ENCODE assay signal across 8 mouse cellular contexts in genomic region chr8:84084341-84085115, GRCm38 (mm10). TPM values are rescaled to one million over a fixed set of nuclear protein-coding genes. Genes with fewer than 3 reads are reported as not detected.
DNase-seq lines count a peak whose midpoint lies in the region; ATAC-seq lines count a peak whose summit lies in the region.
"Had no signal": no experiment of that assay in that cellular context is flagged by ENCODE, and none has a peak within 500 bp of the region (broad histone marks: within the 10 kb centered on the region; RNA-seq: fewer than 3 reads in every experiment).

No protein-coding gene starts in this region.

- no peaks in the 10 kb centered on the region for H3K9me3 ChIP-seq in liver, embryonic 13.5 days (replicated peaks)
- no peaks in the 10 kb centered on the region for H3K9me3 ChIP-seq in forebrain, embryonic 13.5 days (replicated peaks)
- no peaks in the 10 kb centered on the region for H3K9me3 ChIP-seq in intestine, embryonic 16.5 days (ENCODE audit: control insufficient read depth, low read length)
- H3K9me3 ChIP-seq in stomach, embryonic 14.5 days (ENCODE audit: control insufficient read depth, low read depth, low read length): no peaks in the 10 kb centered on the region

- ATAC-seq in liver, embryonic 13.5 days (ENCODE audit: low read depth): no peak
- ATAC-seq in forebrain, embryonic 13.5 days: no peak
- ATAC-seq in intestine, embryonic 16.5 days: peak; percentile 14; the same call in 1 of the 2 replicates
- ATAC-seq in stomach, embryonic 14.5 days (ENCODE audit: insufficient number of reproducible peaks, insufficient read depth, low FRiP score, low read depth): no peak

- 78% methylated on average over 42 of the region's 42 CpGs for whole genome bisulfite sequencing in liver, embryonic 13.5 days (ENCODE audit: insufficient replicate concordance)
- 26% methylated on average over 42 of the region's 42 CpGs for WGBS in forebrain, embryonic 13.5 days
- 52% methylated on average over 42 of the region's 42 CpGs for WGBS in intestine, embryonic 16.5 days
- 49% methylated on average over 42 of the region's 42 CpGs for WGBS in stomach, embryonic 14.5 days

- H3K9ac ChIP-seq in liver, embryonic 13.5 days: no peak overlapping the region
- H3K9ac ChIP-seq in forebrain, embryonic 13.5 days: 0 out of 2 replicates have a peak overlapping the region, but pooled peaks have one; percentile 38
- no peak overlapping the region for H3K9ac ChIP-seq in intestine, embryonic 16.5 days (ENCODE audit: low read depth, low read length)
- H3K9ac ChIP-seq in stomach, embryonic 14.5 days (replicated peaks; ENCODE audit: low read depth, low read length): no peak overlapping the region
- H3K9ac ChIP-seq: liver, embryonic 14.5 days had no signal

- no peak overlapping the region for H3K27ac ChIP-seq in liver, embryonic 13.5 days
- H3K27ac ChIP-seq in forebrain, embryonic 13.5 days: no peak overlapping the region
- no peak overlapping the region for H3K27ac ChIP-seq in intestine, embryonic 16.5 days (ENCODE audit: low read length)
- no peak overlapping the region for H3K27ac ChIP-seq in stomach, embryonic 14.5 days (ENCODE audit: low read length)
- H3K27ac ChIP-seq: liver, embryonic 14.5 days had no signal

- H3K4me1 ChIP-seq in liver, embryonic 13.5 days (replicated peaks): peaks cover 9% of the 10 kb centered on the region; the same call in 1 of the 2 replicates
- peaks cover 10% of the 10 kb centered on the region for H3K4me1 ChIP-seq in forebrain, embryonic 13.5 days
- H3K4me1 ChIP-seq in intestine, embryonic 16.5 days (ENCODE audit: control insufficient read depth, insufficient read depth, low read length): no peaks in the 10 kb centered on the region
- no peaks in the 10 kb centered on the region for H3K4me1 ChIP-seq in stomach, embryonic 14.5 days (ENCODE audit: control insufficient read depth, insufficient read depth, low read length)

- H3K27me3 ChIP-seq in liver, embryonic 13.5 days: no peaks in the 10 kb centered on the region
- H3K27me3 ChIP-seq in forebrain, embryonic 13.5 days: no peaks in the 10 kb centered on the region
- no peaks in the 10 kb centered on the region for H3K27me3 ChIP-seq in intestine, embryonic 16.5 days (replicated peaks; ENCODE audit: control insufficient read depth, insufficient read depth, low read length)
- no peaks in the 10 kb centered on the region for H3K27me3 ChIP-seq in stomach, embryonic 14.5 days (ENCODE audit: control insufficient read depth, insufficient read depth, low read length)

- H3K36me3 ChIP-seq in liver, embryonic 13.5 days: peaks cover 66% of the 10 kb centered on the region
- H3K36me3 ChIP-seq in forebrain, embryonic 13.5 days (ENCODE audit: poor library complexity, severe bottlenecking): peaks cover 90% of the 10 kb centered on the region
- H3K36me3 ChIP-seq in intestine, embryonic 16.5 days (ENCODE audit: control insufficient read depth, insufficient read depth, low read length): peaks cover 12% of the 10 kb centered on the region
- H3K36me3 ChIP-seq in stomach, embryonic 14.5 days (ENCODE audit: control insufficient read depth, insufficient read depth, low read length): peaks cover 63% of the 10 kb centered on the region

- no peak overlapping the region for H3K4me3 ChIP-seq in liver, embryonic 13.5 days (replicated peaks)
- no peak overlapping the region for H3K4me3 ChIP-seq in forebrain, embryonic 13.5 days
- no peak overlapping the region for H3K4me3 ChIP-seq in intestine, embryonic 16.5 days (ENCODE audit: low read length)
- no peak overlapping the region for H3K4me3 ChIP-seq in stomach, embryonic 14.5 days (ENCODE audit: low read depth, low read length)

- peak overlapping the region; percentile 14; the same call in 1 of the 2 replicates for H3K4me2 ChIP-seq in liver, embryonic 13.5 days
- H3K4me2 ChIP-seq in forebrain, embryonic 13.5 days: 0 out of 2 replicates have a peak overlapping the region, but pooled peaks have one; percentile 13
- H3K4me2 ChIP-seq in intestine, embryonic 16.5 days (ENCODE audit: low read depth, low read length): no peak overlapping the region
- peak overlapping the region; percentile 17 for H3K4me2 ChIP-seq in stomach, embryonic 14.5 days (replicated peaks; ENCODE audit: low read depth, low read length)

- DNase-seq in liver, embryonic 13.5 days: no peak
- DNase-seq in liver: no peak
- no peak for DNase-seq in Muller cell, postnatal 12 days (ENCODE audit: inconsistent ontology term)
- no peak for DNase-seq in thymus, postnatal 25 days

RNA-seq across cellular contexts. Expression of gene Rfx1, which starts 17.9 kb away (rescaled TPM):
- polyA plus RNA-seq in liver, embryonic 13.5 days (2015; fragmentation: Nextera tagmentation; extraction: Ambion mirVana): 2.4 and 2.7 TPM in 2 replicates
- polyA plus RNA-seq in forebrain, embryonic 13.5 days (2015; fragmentation: Nextera tagmentation; extraction: Ambion mirVana): 6.7 and 8.3 TPM in 2 replicates
- polyA plus RNA-seq in intestine, embryonic 16.5 days (2015; fragmentation: Nextera tagmentation; extraction: Ambion mirVana): 5.9 and 6.8 TPM in 2 replicates
- 10.4 and 12.0 TPM in 2 replicates for polyA plus RNA-seq in stomach, embryonic 14.5 days (2014; fragmentation: Nextera tagmentation; extraction: Ambion mirVana)

RNA-seq across cellular contexts. Expression of gene Gm10643, which starts 19.6 kb away (rescaled TPM):
- polyA plus RNA-seq in liver, embryonic 13.5 days (2015; fragmentation: Nextera tagmentation; extraction: Ambion mirVana): 0.12 and 0.14 TPM in 2 replicates
- polyA plus RNA-seq in forebrain, embryonic 13.5 days (2015; fragmentation: Nextera tagmentation; extraction: Ambion mirVana): 1.1 and 1.5 TPM in 2 replicates
- polyA plus RNA-seq in intestine, embryonic 16.5 days (2015; fragmentation: Nextera tagmentation; extraction: Ambion mirVana): 0.76 and 0.81 TPM in 2 replicates
- 1.5 and 2.9 TPM in 2 replicates for polyA plus RNA-seq in stomach, embryonic 14.5 days (2014; fragmentation: Nextera tagmentation; extraction: Ambion mirVana)

RNA-seq across cellular contexts. Expression of gene Dcaf15, which starts 20.0 kb away (rescaled TPM):
- polyA plus RNA-seq in liver, embryonic 13.5 days (2015; fragmentation: Nextera tagmentation; extraction: Ambion mirVana): 3.7 and 4.3 TPM in 2 replicates
- 17.0 and 19.2 TPM in 2 replicates for polyA plus RNA-seq in forebrain, embryonic 13.5 days (2015; fragmentation: Nextera tagmentation; extraction: Ambion mirVana)
- 8.8 and 9.4 TPM in 2 replicates for polyA plus RNA-seq in intestine, embryonic 16.5 days (2015; fragmentation: Nextera tagmentation; extraction: Ambion mirVana)
- 9.0 and 10.8 TPM in 2 replicates for polyA plus RNA-seq in stomach, embryonic 14.5 days (2014; fragmentation: Nextera tagmentation; extraction: Ambion mirVana)

RNA-seq across cellular contexts. Expression of gene Rln3, which starts 39.7 kb away (rescaled TPM):
- polyA plus RNA-seq in liver, embryonic 13.5 days (2015; fragmentation: Nextera tagmentation; extraction: Ambion mirVana): not detected in 2 replicates
- not detected in 2 replicates for polyA plus RNA-seq in forebrain, embryonic 13.5 days (2015; fragmentation: Nextera tagmentation; extraction: Ambion mirVana)
- 0.23 and 0.37 TPM in 2 replicates for polyA plus RNA-seq in intestine, embryonic 16.5 days (2015; fragmentation: Nextera tagmentation; extraction: Ambion mirVana)
- not detected in 2 replicates for polyA plus RNA-seq in stomach, embryonic 14.5 days (2014; fragmentation: Nextera tagmentation; extraction: Ambion mirVana)
- polyA plus RNA-seq: liver, embryonic 14.5 days had no signal

RNA-seq across cellular contexts. Expression of gene Podnl1, which starts 41.3 kb away (rescaled TPM):
- polyA plus RNA-seq in liver, embryonic 13.5 days (2015; fragmentation: Nextera tagmentation; extraction: Ambion mirVana): 0.05 TPM in 1 of 2 replicates, not detected in the other
- 0.24 and 0.27 TPM in 2 replicates for polyA plus RNA-seq in forebrain, embryonic 13.5 days (2015; fragmentation: Nextera tagmentation; extraction: Ambion mirVana)
- polyA plus RNA-seq in intestine, embryonic 16.5 days (2015; fragmentation: Nextera tagmentation; extraction: Ambion mirVana): 0.38 TPM in 2 replicates
- polyA plus RNA-seq in stomach, embryonic 14.5 days (2014; fragmentation: Nextera tagmentation; extraction: Ambion mirVana): 0.18 and 0.20 TPM in 2 replicates
